Comparison of ENCODE assay signal across 19 mouse cellular contexts in genomic region chr2:13492927-13493326, GRCm38 (mm10). TPM values are rescaled to one million over a fixed set of nuclear protein-coding genes. Genes with fewer than 3 reads are reported as not detected.
A peak's percentile ranks its signal among the peaks of the same experiment; 100 is the strongest.
DNase-seq lines count a peak whose midpoint lies in the region; ATAC-seq and TF ChIP-seq lines count a peak whose summit lies in the region.
"Had no signal": no experiment of that assay in that cellular context is flagged by ENCODE, and none has a peak within 500 bp of the region (broad histone marks: within the 10 kb centered on the region; RNA-seq: fewer than 3 reads in every experiment).

No protein-coding gene starts in this region.

- no peak overlapping the region for H3K4me2 ChIP-seq in heart, embryonic 12.5 days
- H3K4me2 ChIP-seq: embryonic facial prominence, embryonic 13.5 days; forebrain, embryonic 12.5 days; heart, embryonic 13.5 days; hindbrain, embryonic 15.5 days had no signal

- H3K36me3 ChIP-seq in small intestine, adult 2 months (ENCODE audit: control insufficient read depth, insufficient read depth, low read length) = peaks cover 9% of the 10 kb centered on the region
- no peaks in the 10 kb centered on the region for H3K36me3 ChIP-seq in heart, embryonic 12.5 days
- H3K36me3 ChIP-seq: embryonic facial prominence, embryonic 13.5 days; forebrain, embryonic 12.5 days; heart, embryonic 13.5 days; hindbrain, embryonic 15.5 days had no signal

- no peaks in the 10 kb centered on the region; the same call in 1 of the 2 replicates for H3K27me3 ChIP-seq in small intestine, adult 2 months (ENCODE audit: control insufficient read depth, insufficient read depth, low read length)
- no peaks in the 10 kb centered on the region for H3K27me3 ChIP-seq in heart, embryonic 12.5 days (replicated peaks)
- H3K27me3 ChIP-seq: embryonic facial prominence, embryonic 13.5 days; forebrain, embryonic 12.5 days; heart, embryonic 13.5 days; hindbrain, embryonic 15.5 days had no signal

- ATAC-seq in heart, embryonic 12.5 days (ENCODE audit: insufficient number of reproducible peaks, low FRiP score) = no peak
- ATAC-seq: forebrain, embryonic 16.5 days had no signal

- no peak for TF ChIP-seq POLR2A in small intestine, adult 2 months (IDR thresholded peaks at IDR 0.05; ENCODE audit: low read depth, low read length)

- 42% methylated on average over 4 of the region's 4 CpGs for WGBS in small intestine, adult 2 months
- 77% methylated on average over 4 of the region's 4 CpGs for WGBS in heart, embryonic 12.5 days

- no peak for TF ChIP-seq CTCF in small intestine, adult 2 months (IDR thresholded peaks at IDR 0.05; ENCODE audit: extremely low read depth, insufficient read length, insufficient replicate concordance, low read depth, low read length)

- no peak overlapping the region for H3K4me3 ChIP-seq in small intestine, adult 2 months (ENCODE audit: low read depth, low read length)
- no peak overlapping the region for H3K4me3 ChIP-seq in heart, embryonic 12.5 days
- H3K4me3 ChIP-seq: embryonic facial prominence, embryonic 13.5 days; forebrain, embryonic 12.5 days; heart, adult 2 months; heart, embryonic 13.5 days; hindbrain, embryonic 15.5 days had no signal

- no peak overlapping the region for H3K9ac ChIP-seq in heart, embryonic 12.5 days
- H3K9ac ChIP-seq: embryonic facial prominence, embryonic 13.5 days; forebrain, embryonic 12.5 days; heart, embryonic 13.5 days; hindbrain, embryonic 15.5 days had no signal

- peak; percentile 24 for DNase-seq in A20 (ENCODE audit: low read depth, low spot score)
- DNase-seq in CD4-positive, CD25-positive, alpha-beta regulatory T cell, adult 2 months (ENCODE audit: low read depth, low spot score) = peak; percentile 53
- DNase-seq in induced T-regulatory cell, adult 2 months (ENCODE audit: low read depth) = peak; percentile 70
- DNase-seq in thymus, postnatal 36 days = no peak
- DNase-seq: adrenal gland, adult 8-10 months; adrenal gland, postnatal 36 days; cerebellum, adult 11 months; cerebellum, adult 8-10 months; cerebellum, postnatal 36 days; gastrocnemius, postnatal 10 days; heart, adult 2 months; heart, postnatal 36 days had no signal

- no peaks in the 10 kb centered on the region for H3K9me3 ChIP-seq in heart, embryonic 12.5 days (replicated peaks)
- H3K9me3 ChIP-seq: embryonic facial prominence, embryonic 13.5 days; forebrain, embryonic 12.5 days; heart, embryonic 13.5 days; hindbrain, embryonic 15.5 days had no signal

- peaks cover 5% of the 10 kb centered on the region; the same call in 1 of the 2 replicates for H3K4me1 ChIP-seq in small intestine, adult 2 months (ENCODE audit: control insufficient read depth, insufficient read depth, insufficient read length, low read length)
- 0 out of 2 replicates have a peak, but pooled peaks cover 8% of the 10 kb centered on the region for H3K4me1 ChIP-seq in heart, embryonic 12.5 days (replicated peaks)
- H3K4me1 ChIP-seq: hindbrain, embryonic 15.5 days had no signal

- peak overlapping the region; percentile 60 for H3K27ac ChIP-seq in small intestine, adult 2 months (ENCODE audit: insufficient read depth, low read depth, low read length)
- no peak overlapping the region for H3K27ac ChIP-seq in heart, embryonic 12.5 days (ENCODE audit: poor library complexity, severe bottlenecking)
- H3K27ac ChIP-seq: embryonic facial prominence, embryonic 13.5 days; forebrain, embryonic 12.5 days; heart, adult 2 months; heart, embryonic 13.5 days; hindbrain, embryonic 15.5 days had no signal

RNA-seq across cellular contexts. Expression of gene Cubn, which starts 1.3 kb away (rescaled TPM):
- polyA plus RNA-seq in small intestine, adult 2 months (2012; rRNA removed) = 0.24 and 29.7 TPM in 2 replicates
- polyA plus RNA-seq in heart, embryonic 12.5 days (2016; fragmentation: Nextera tagmentation; extraction: Ambion mirVana) = 0.57 and 0.59 TPM in 2 replicates

RNA-seq across cellular contexts. Expression of gene Trdmt1, which starts 51.5 kb away (rescaled TPM):
- 0.15 and 0.39 TPM in 2 replicates for polyA plus RNA-seq in small intestine, adult 2 months (2012; rRNA removed)
- polyA plus RNA-seq in heart, embryonic 12.5 days (2016; fragmentation: Nextera tagmentation; extraction: Ambion mirVana) = 7.4 and 8.2 TPM in 2 replicates

Comparison
In these comparisons a context has a peak if more than half of its experiments do, and no peak if none do; other contexts are left out.
1. DNase-seq: peak in A20 (single experiment), CD4-positive, CD25-positive, alpha-beta regulatory T cell, adult 2 months (single experiment) and induced T-regulatory cell, adult 2 months (single experiment); none in thymus, postnatal 36 days (0 of 2).